Mouse (Mus musculus): ENCODE data around the gene Crybg1. TPM values are rescaled to one million over a fixed set of nuclear protein-coding genes. Genes with fewer than 3 reads are reported as not detected.

Gene Crybg1
- 1.6 and 2.5 TPM in 2 replicates for total RNA-seq (2012; rRNA removed)

- no peaks in the 10 kb centered on the region for H3K4me1 ChIP-seq (ENCODE audit: control insufficient read depth in 2 of 2, insufficient read depth in 2 of 2, low read length in 2 of 2, poor library complexity in 1 of 2)
- peak within 1 kb of the TSS; percentile 63 to 78 for H3K4me3 ChIP-seq (ENCODE audit: insufficient read depth in 1 of 2, low read depth in 1 of 2, low read length in 2 of 2, poor library complexity in 1 of 2, severe bottlenecking in 1 of 2)
- no peak within 1 kb of the TSS for H3K27ac ChIP-seq (ENCODE audit: insufficient read depth, low read depth, low read length, poor library complexity, severe bottlenecking)
- in situ Hi-C loops (cut with MboI; ENCODE audit: low sequenced_read_pairs in 2 of 2, unreplicated experiment in 2 of 2), result no loop called here
- peak within 1 kb of the TSS; percentile 68 for H3K9ac ChIP-seq (ENCODE audit: insufficient read depth, low read depth, low read length, poor library complexity, severe bottlenecking)
- H3K9me3 ChIP-seq (ENCODE audit: control insufficient read depth, insufficient read depth, low read depth, low read length), result no peaks in the 10 kb centered on the region
- no peaks in the 10 kb centered on the region for H3K36me3 ChIP-seq (ENCODE audit: control insufficient read depth, insufficient read depth, low read length, poor library complexity, severe bottlenecking)
- peak; percentile 40; the same call in 1 of the 2 replicates for TF ChIP-seq HCFC1 (IDR thresholded peaks at IDR 0.05; ENCODE audit: borderline replicate concordance, insufficient read depth, low read length)
- TF ChIP-seq ZC3H11A (IDR thresholded peaks at IDR 0.05; ENCODE audit: borderline replicate concordance, low read depth, low read length), result peak; percentile 49; the same call in 1 of the 2 replicates
- TF ChIP-seq CHD2 (IDR thresholded peaks at IDR 0.05; ENCODE audit: low read depth, low read length), result no peak
- TF ChIP-seq MAFK (IDR thresholded peaks at IDR 0.05; ENCODE audit: insufficient read depth, low read depth, low read length), result no peak
- 0 out of 2 replicates have a peak, but pooled peaks have one; percentile 14 for TF ChIP-seq ZNF384 (IDR thresholded peaks at IDR 0.05; ENCODE audit: low read depth, low read length)
- DNase-seq (ENCODE audit: low read depth, low spot score), result peak; percentile 73
Measured at GRCm38 (mm10) chr10:44148337-44149317, at the start of gene Crybg1. Gene Crybg1, minus strand, starts transcription at chr10:44148853.

- H3K27ac ChIP-seq (ENCODE audit: insufficient read depth, low read depth, low read length, poor library complexity, severe bottlenecking), result no peak overlapping the region
- peak; percentile 28 for DNase-seq (ENCODE audit: low read depth, low spot score)
- no peaks in the 10 kb centered on the region for H3K36me3 ChIP-seq (ENCODE audit: control insufficient read depth, insufficient read depth, low read length, poor library complexity, severe bottlenecking)
- H3K4me3 ChIP-seq (ENCODE audit: insufficient read depth in 1 of 2, low read depth in 1 of 2, low read length in 2 of 2, poor library complexity in 1 of 2, severe bottlenecking in 1 of 2), result no peak overlapping the region
- TF ChIP-seq CHD2 (IDR thresholded peaks at IDR 0.05; ENCODE audit: low read depth, low read length) (no peak), MAFK (IDR thresholded peaks at IDR 0.05; ENCODE audit: insufficient read depth, low read depth, low read length) (no peak), ZNF384 (IDR thresholded peaks at IDR 0.05; ENCODE audit: low read depth, low read length) (no peak), ZC3H11A (IDR thresholded peaks at IDR 0.05; ENCODE audit: borderline replicate concordance, low read depth, low read length) (no peak; the same call in 1 of the 2 replicates), HCFC1 (IDR thresholded peaks at IDR 0.05; ENCODE audit: borderline replicate concordance, insufficient read depth, low read length) (no peak)
- in situ Hi-C loops (cut with MboI; ENCODE audit: low sequenced_read_pairs in 2 of 2, unreplicated experiment in 2 of 2), result no loop called here
- no peaks in the 10 kb centered on the region for H3K4me1 ChIP-seq (ENCODE audit: control insufficient read depth in 2 of 2, insufficient read depth in 2 of 2, low read length in 2 of 2, poor library complexity in 1 of 2)
- no peaks in the 10 kb centered on the region for H3K9me3 ChIP-seq (ENCODE audit: control insufficient read depth, insufficient read depth, low read depth, low read length)
- no peak overlapping the region for H3K9ac ChIP-seq (ENCODE audit: insufficient read depth, low read depth, low read length, poor library complexity, severe bottlenecking)
Measured at GRCm38 (mm10) chr10:44177365-44177764, 28.7 kb upstream of the Crybg1 start.

GRCm38 (mm10) chr10:44176548-44176947, 27.9 kb upstream of the Crybg1 start:
- no peak overlapping the region for H3K27ac ChIP-seq (ENCODE audit: insufficient read depth, low read depth, low read length, poor library complexity, severe bottlenecking)
- H3K9ac ChIP-seq (ENCODE audit: insufficient read depth, low read depth, low read length, poor library complexity, severe bottlenecking), result no peak overlapping the region
- TF ChIP-seq ZNF384 (IDR thresholded peaks at IDR 0.05; ENCODE audit: low read depth, low read length) (no peak), ZC3H11A (IDR thresholded peaks at IDR 0.05; ENCODE audit: borderline replicate concordance, low read depth, low read length) (no peak), CHD2 (IDR thresholded peaks at IDR 0.05; ENCODE audit: low read depth, low read length) (no peak), MAFK (IDR thresholded peaks at IDR 0.05; ENCODE audit: insufficient read depth, low read depth, low read length) (no peak), HCFC1 (IDR thresholded peaks at IDR 0.05; ENCODE audit: borderline replicate concordance, insufficient read depth, low read length) (no peak)
- in situ Hi-C loops (cut with MboI; ENCODE audit: low sequenced_read_pairs in 2 of 2, unreplicated experiment in 2 of 2), result no loop called here
- no peak for DNase-seq (ENCODE audit: low read depth, low spot score)
- no peaks in the 10 kb centered on the region for H3K4me1 ChIP-seq (ENCODE audit: control insufficient read depth in 2 of 2, insufficient read depth in 2 of 2, low read length in 2 of 2, poor library complexity in 1 of 2)
- H3K36me3 ChIP-seq (ENCODE audit: control insufficient read depth, insufficient read depth, low read length, poor library complexity, severe bottlenecking), result no peaks in the 10 kb centered on the region
- H3K9me3 ChIP-seq (ENCODE audit: control insufficient read depth, insufficient read depth, low read depth, low read length), result no peaks in the 10 kb centered on the region
- H3K4me3 ChIP-seq (ENCODE audit: insufficient read depth in 1 of 2, low read depth in 1 of 2, low read length in 2 of 2, poor library complexity in 1 of 2, severe bottlenecking in 1 of 2), result no peak overlapping the region

- no peaks in the 10 kb centered on the region for H3K36me3 ChIP-seq (ENCODE audit: control insufficient read depth, insufficient read depth, low read length, poor library complexity, severe bottlenecking)
- no peak for TF ChIP-seq ZC3H11A (IDR thresholded peaks at IDR 0.05; ENCODE audit: borderline replicate concordance, low read depth, low read length)
- no peak for TF ChIP-seq HCFC1 (IDR thresholded peaks at IDR 0.05; ENCODE audit: borderline replicate concordance, insufficient read depth, low read length)
- no peak for TF ChIP-seq MAFK (IDR thresholded peaks at IDR 0.05; ENCODE audit: insufficient read depth, low read depth, low read length)
- TF ChIP-seq CHD2 (IDR thresholded peaks at IDR 0.05; ENCODE audit: low read depth, low read length), result no peak
- no peak for TF ChIP-seq ZNF384 (IDR thresholded peaks at IDR 0.05; ENCODE audit: low read depth, low read length)
- in situ Hi-C loops (cut with MboI; ENCODE audit: low sequenced_read_pairs in 2 of 2, unreplicated experiment in 2 of 2), result no loop called here
- H3K27ac ChIP-seq (ENCODE audit: insufficient read depth, low read depth, low read length, poor library complexity, severe bottlenecking), result no peak overlapping the region
- no peak for DNase-seq (ENCODE audit: low read depth, low spot score)
- no peaks in the 10 kb centered on the region for H3K4me1 ChIP-seq (ENCODE audit: control insufficient read depth in 2 of 2, insufficient read depth in 2 of 2, low read length in 2 of 2, poor library complexity in 1 of 2)
- H3K9ac ChIP-seq (ENCODE audit: insufficient read depth, low read depth, low read length, poor library complexity, severe bottlenecking), result no peak overlapping the region
- H3K9me3 ChIP-seq (ENCODE audit: control insufficient read depth, insufficient read depth, low read depth, low read length), result no peaks in the 10 kb centered on the region
- H3K4me3 ChIP-seq (ENCODE audit: insufficient read depth in 1 of 2, low read depth in 1 of 2, low read length in 2 of 2, poor library complexity in 1 of 2, severe bottlenecking in 1 of 2), result no peak overlapping the region
Measured at GRCm38 (mm10) chr10:44176120-44176519, 27.5 kb upstream of the Crybg1 start.
